Mouse (Mus musculus) retina, postnatal 7 days (tissue): ENCODE measurements around the gene Tmem191c.

Experiments
- DNase-seq: peaks from one replicate; pipeline ENCODE4 v3.0.0-alpha.2; 2012; ENCODE audit warnings: low read depth, low spot score

Tmem191c gene

GRCm38 (mm10) chr16:17266113-17266512 is 9.8 kb upstream of the Tmem191c start:
- no peak for DNase-seq

DNA sequence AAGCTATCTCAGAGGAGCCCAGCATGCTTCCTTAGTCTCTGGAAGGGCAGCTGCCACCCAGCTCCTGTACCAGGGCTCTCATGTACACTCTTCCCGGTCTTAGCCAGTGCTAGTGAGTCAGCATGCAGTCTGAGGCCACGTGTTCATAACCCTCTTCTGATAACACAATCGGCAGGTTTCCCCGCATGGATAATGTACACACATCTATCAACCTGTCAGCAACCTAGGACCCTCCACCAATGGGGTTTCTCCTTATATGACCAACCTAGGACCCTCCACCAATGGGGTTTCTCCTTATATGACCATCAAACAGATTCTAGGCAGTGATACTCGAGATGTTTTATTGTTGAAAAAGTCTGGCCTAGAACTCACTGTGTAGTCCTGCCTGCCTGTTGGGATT is 7.9 kb upstream of the Tmem191c start:
- no peak for DNase-seq

DNA sequence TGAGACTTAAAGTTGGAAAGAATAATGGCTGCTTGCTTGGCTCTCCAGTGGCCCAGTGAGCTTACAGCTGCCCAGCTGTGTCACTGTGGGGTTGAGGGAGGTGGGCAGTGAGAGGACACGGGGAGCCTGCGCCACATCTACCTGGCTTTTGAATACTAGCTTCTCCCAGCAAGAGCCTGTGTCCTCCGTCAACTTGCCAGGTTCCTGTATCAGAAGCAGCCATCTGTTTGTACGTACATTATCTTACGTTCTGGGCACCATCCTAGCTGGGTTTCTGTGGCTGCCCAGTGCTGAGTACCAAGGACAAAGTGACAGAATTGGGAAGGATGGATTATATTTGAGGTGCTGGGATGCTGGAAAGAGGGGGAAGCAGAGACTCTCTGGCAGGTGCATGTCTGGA is 6.0 kb upstream of the Tmem191c start:
- no peak for DNase-seq

- DNase-seq, result no peak
Measured at GRCm38 (mm10) chr16:17271124-17271523, 4.8 kb upstream of the Tmem191c start.

- DNase-seq, result no peak
Measured at GRCm38 (mm10) chr16:17271856-17272255, 4.0 kb upstream of the Tmem191c start.

DNA sequence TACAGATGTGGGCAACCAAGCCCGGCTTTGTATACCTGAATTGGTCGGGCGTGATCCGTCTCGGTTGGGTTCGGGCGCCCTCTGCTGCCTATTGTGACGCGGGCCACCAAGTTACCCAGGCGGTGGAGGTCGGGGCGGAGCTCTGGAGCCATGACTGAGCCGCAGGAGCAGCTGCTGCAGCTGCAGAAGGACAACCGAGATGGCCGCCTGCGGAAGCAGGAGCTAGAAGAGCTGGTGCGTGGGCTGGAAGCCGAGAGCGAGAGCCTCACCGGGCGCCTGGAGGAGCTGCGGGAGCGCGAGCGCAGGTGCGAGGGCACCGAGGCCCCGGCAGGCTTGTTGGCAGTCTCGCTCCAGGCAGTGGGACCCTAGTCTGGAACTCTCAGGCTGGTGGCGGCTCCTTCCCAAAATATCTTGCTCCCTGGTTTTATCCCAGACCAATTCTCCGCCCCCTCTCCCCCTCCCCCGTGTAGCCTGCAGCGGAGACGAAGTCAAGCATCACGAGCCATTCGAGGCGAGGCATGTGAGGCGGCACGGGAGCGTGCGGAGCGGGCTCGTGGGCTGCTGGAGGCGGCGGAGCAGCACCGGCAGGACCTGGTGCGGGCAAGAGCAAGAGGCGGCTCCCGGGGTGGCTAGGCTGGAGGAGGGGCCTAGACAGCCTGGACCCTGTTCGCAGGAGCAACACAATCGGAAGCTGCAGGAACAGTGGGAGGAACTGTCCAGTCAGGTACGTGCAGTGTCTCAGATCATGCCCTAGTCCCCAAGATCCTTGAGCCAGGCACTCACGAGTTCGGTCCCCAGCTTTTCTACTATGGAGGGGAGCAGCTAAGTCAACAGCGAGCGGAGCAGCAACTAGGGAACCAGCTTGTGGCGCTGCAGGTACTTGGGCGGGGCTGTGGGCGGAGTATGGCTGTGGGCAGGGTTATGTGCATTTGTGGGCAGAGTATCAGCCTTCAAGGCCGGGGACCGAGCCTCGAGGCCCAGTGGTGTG is 581 bp downstream of the Tmem191c start:
- peak; percentile 81 for DNase-seq

- no peak for DNase-seq
Measured at GRCm38 (mm10) chr16:17277342-17278211, 1.7 kb downstream of the Tmem191c start.

DNA sequence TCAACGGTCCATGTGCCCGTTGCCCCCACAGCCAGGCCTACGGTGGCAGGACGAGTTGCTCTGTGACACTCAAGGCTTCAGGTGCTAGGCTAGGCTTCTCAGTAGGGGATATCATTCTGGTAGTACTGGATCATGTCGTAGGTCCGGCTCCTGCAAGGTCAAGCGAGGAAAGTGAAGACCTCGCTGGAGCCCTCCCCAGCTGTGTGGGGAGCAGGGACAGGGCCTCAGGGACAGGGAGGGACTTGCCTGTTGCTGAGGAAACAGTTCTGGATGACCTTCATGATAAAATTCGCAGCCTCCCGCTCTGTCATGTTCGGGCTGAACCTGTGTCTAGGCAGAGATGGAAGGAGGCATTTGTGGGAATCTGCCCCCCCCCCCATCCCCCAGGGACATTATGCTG is 4.6 kb downstream of the Tmem191c start:
- no peak for DNase-seq

DNA sequence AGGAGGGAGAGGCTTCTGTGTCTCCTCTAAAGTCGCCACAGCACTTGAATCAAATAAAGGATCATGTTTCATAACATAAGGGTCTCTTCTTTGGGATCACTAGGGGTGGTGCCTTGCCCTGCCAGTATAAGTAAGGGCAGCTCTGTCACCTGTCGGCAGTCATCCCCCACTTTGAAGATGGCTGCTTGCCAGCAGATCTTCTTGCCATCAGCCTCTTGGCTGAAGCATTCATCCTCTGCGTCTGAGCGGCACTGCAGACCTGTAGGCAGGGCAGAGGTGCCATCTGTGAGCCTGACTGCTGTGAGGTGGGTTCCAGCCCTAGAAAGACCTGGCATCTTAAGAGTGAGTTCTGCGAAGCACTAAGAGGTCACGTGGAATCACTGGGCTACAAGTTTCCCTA is 7.3 kb downstream of the Tmem191c start:
- no peak for DNase-seq

- DNase-seq, result no peak
Measured at GRCm38 (mm10) chr16:17287103-17287502, 11.2 kb downstream of the Tmem191c start.

DNA sequence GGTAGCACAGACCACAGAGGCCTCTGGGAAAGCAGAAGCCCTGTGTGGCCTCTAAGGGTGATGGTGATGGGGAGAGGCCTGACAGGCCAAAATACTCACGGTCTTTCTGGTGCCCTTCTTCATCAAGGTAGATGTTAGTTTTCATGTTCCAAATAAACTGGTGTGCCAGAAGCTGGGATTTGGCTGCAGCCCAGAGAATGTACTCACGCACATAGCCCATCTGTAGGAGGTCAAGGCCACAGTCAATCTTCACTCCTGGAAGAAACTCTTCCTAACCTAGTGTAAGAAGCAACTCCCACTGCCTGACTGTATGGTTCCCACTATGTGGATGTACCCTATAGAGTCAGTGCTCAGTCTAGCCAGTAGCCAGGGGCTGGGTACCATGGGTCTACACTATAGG is 15.1 kb downstream of the Tmem191c start:
- DNase-seq, result no peak

DNA sequence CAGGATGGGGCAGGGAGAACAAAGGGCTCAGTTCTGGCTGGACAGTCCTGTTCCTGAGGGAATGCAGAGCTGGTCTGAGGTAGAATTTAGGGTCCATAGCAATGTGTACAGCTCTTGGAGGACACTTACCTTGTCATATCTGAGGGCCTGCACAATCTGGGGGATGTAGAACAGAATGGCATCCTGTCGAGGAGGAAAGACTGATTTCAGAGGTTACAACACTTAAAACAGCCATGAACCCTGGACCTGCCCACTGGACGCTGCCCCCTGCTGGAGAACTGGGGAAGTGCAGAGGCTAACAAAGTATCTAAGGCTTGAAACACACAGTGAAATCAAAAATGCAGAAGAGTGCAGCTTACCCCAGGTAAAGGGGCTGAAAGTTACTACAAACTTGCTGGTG is 16.9 kb downstream of the Tmem191c start:
- peak; percentile 47 for DNase-seq

- DNase-seq, result no peak
Measured at GRCm38 (mm10) chr16:17300818-17301217, 24.9 kb downstream of the Tmem191c start.

DNA sequence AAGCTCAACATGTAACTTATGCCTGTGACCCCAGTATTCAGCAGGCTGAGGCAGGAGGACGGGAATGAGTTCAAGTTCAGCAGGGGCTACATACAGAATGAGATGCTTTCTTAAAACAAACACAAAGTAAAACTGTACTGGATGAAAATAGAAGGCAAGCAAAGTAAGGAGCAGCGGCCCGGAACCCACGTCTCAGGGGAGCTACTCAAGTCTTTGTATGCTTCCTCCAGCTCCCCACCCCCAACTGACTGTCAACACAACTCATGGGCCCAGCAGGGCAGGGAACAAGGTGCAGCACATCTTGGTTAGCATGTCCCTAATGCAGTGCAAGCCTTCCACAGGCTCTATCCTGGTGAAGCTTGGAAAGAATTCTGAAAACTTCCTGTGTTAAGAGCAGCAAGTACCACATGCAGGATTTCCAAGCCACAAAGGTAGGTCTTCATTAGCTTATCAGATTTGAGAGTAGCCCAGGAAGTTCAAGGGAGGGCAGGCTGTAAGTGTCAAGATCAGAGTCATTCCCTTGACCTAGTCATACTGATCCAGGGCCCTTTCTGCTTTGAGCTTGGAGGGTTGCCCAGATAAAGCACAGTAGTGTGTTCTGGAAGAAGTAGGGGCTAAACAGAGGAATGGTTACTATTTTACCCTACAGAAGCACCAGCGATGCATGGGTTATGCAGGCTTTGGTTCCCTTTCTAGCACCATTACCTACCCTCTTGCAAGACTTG is 27.8 kb downstream of the Tmem191c start:
- DNase-seq, result no peak

DNA sequence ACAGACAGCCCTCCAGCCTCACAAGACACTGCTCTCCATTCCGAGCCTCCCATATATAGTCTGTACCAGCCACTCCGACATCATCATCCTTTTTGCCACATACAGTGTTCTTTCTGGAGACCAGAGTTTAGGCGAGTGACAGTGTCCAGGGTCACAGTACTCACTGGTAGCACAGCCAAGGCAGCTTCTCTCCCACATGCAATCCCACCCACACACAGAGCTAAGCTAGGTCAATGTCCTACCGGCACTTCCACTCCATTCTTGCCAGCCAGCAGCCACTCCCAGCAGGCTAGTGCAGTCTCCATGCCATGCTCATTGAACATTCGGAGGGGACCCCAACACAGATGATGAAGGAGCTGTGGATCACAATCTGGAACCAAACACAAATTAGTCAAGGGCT is 31.6 kb downstream of the Tmem191c start:
- no peak for DNase-seq

GRCm38 (mm10) chr16:17309036-17309435 is 33.2 kb downstream of the Tmem191c start:
- DNase-seq, result no peak

- no peak for DNase-seq
Measured at GRCm38 (mm10) chr16:17312531-17312930, 36.7 kb downstream of the Tmem191c start.

DNA sequence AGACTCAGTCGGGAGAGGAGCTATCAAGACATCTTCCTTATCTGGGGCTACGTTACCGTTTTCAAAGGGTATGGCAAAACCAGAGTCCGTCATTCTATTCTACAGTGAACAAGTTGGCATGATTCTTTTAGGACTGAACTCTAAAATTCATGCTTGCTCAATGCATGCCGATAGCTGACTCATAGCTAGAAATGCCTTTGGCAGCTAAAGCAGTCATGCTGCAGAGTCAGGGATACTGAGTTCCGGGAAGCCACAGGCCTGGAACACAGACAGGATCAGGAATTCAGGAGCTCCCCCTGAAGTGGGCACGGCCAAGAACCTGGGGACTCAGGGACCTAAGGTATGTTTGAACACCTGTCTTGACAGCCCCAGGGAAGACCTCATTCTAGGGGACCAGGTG is 40.7 kb downstream of the Tmem191c start:
- no peak for DNase-seq

DNA sequence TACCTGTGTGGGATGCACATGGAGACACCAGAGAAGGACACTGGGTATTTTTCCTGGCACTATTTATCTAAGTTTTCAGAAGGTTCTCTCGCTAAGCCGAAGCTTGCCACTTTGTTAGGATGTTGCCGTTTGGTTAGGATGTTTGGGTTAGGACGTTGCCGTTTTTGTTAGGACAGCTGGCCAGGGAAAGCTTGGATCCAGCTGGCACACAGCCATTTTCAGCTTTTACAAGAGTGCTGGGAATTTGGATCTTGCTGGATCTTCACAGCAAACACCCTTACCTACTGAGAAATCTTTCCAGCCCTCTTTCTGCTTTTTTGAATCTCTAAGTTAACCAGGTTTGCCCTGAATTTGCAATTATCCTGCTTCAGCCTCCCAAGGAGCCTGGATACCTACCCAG is 45.6 kb downstream of the Tmem191c start:
- DNase-seq, result no peak

DNA sequence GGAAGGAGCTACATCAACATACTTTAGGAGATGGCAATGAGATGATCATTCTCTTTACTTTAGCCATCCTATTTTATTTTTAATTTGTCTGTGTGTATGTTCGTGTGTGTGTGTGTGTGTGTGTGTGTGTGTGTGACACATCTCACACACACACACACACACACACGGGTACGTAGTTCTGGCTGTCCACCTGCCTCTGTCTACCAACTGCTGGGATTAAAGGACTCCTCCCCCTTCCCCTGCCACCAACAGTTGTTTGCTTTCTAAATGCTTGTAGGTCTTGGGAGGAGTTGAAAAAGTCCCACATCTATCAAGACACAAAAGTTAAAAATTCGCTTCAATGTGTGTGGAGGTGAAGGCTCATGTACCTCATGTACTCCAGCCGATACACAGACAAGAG is 48.9 kb downstream of the Tmem191c start:
- DNase-seq, result no peak

DNA sequence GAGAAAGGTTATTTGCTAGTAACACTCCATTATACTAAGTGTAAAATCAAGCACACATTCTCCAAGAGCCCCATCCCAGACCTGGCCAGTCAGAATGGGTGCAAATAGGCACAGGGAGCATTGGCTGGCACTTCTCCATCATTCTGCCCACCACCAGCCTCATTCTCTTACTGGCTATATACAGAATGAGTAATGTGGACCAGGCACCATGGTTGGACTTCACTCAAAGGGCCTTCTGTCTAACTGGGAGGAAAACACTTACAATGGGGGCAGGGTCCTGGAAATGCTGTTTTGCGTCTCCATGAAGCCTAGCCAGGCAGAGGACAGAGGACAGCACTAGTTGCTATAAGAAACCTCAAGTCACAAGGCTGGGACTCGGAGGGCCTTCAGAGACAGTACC is 50.2 kb downstream of the Tmem191c start:
- DNase-seq, result no peak
